Mouse (Mus musculus) bone marrow macrophage, adult 2 months (primary cell): ENCODE results near the gene Fbrs. TPM values are rescaled to one million over a fixed set of nuclear protein-coding genes. Genes with fewer than 3 reads are reported as not detected.
"Not testable (repeated sequence)": the region's sequence is repeated elsewhere in the genome, so short reads cannot be mapped to it uniquely, and the experiment has no call there.

ENCODE experiments used
- H3K27ac ChIP-seq: 2 replicates; pipeline ENCODE4 v1.5.1; 2012; ENCODE audit warnings: low read depth, low read length; ENCODE audit not compliant: insufficient read depth
- H3K4me1 ChIP-seq: 2 replicates; pipeline ENCODE4 v1.6.1; 2012; ENCODE audit warnings: low read length; ENCODE audit not compliant: control insufficient read depth, insufficient read depth
- H3K4me3 ChIP-seq: 2 replicates; pipeline ENCODE4 v1.5.1; 2012; ENCODE audit warnings: mild to moderate bottlenecking, low read length, moderate library complexity; ENCODE audit not compliant: insufficient read depth
- CTCF ChIP-seq: IDR thresholded peaks from 2 replicates; pipeline ENCODE4 v1.5.1; 2012; ENCODE audit warnings: low read depth, mild to moderate bottlenecking, low read length, moderate library complexity
- POLR2A ChIP-seq: IDR thresholded peaks from 2 replicates; pipeline ENCODE4 v1.6.1; 2012; ENCODE audit warnings: mild to moderate bottlenecking, low read depth, low read length, borderline replicate concordance
- polyA plus RNA-seq: library from polyadenylated mRNA; stranded (reverse); fragments of >200 nt; gene quantifications from 2 replicates; pipeline ENCODE4 v1.2.4, GENCODE M21; 2012; ENCODE audit not compliant: missing spikeins, insufficient read depth, insufficient read length

Gene Fbrs
- polyA plus RNA-seq, 1 experiment = 134 TPM

GRCm38 (mm10) chr7:127475186-127475740, 3.7 kb upstream of the Fbrs start:
- no peak overlapping the region for H3K27ac ChIP-seq
- H3K4me3 ChIP-seq = no peak overlapping the region
- TF ChIP-seq CTCF (no peak), POLR2A (no peak)
- peaks cover 8% of the 10 kb centered on the region for H3K4me1 ChIP-seq

GRCm38 (mm10) chr7:127476336-127476735, 2.7 kb upstream of the Fbrs start:
- Histone ChIP-seq H3K27ac (no peak overlapping the region), H3K4me1 (peaks cover 12% of the 10 kb centered on the region), H3K4me3 (no peak overlapping the region)
- no peak for TF ChIP-seq CTCF

GRCm38 (mm10) chr7:127476855-127477254, 2.1 kb upstream of the Fbrs start:
- Histone ChIP-seq H3K4me1 (peaks cover 16% of the 10 kb centered on the region), H3K4me3 (peak overlapping the region; percentile 64), H3K27ac (peak overlapping the region; percentile 80)
- no peak for TF ChIP-seq CTCF
- TF ChIP-seq POLR2A = no peak

GRCm38 (mm10) chr7:127477687-127478634, 1.0 kb upstream of the Fbrs start:
- TF ChIP-seq CTCF (no peak), POLR2A (no peak)
- peak overlapping the region; percentile 69 for H3K4me3 ChIP-seq
- H3K27ac ChIP-seq = peak overlapping the region; percentile 95
- H3K4me1 ChIP-seq = peaks cover 21% of the 10 kb centered on the region

GRCm38 (mm10) chr7:127479318-127480225, 573 bp downstream of the Fbrs start:
- TF ChIP-seq CTCF (no peak), POLR2A (no peak)
- Histone ChIP-seq H3K4me1 (peaks cover 22% of the 10 kb centered on the region), H3K27ac (peak overlapping the region; percentile 95), H3K4me3 (peak overlapping the region; percentile 69)

- H3K27ac ChIP-seq = peak overlapping the region; percentile 95
These were observed 1.3 kb downstream of the Fbrs start for GRCm38 (mm10) chr7:127480321-127480720.

GRCm38 (mm10) chr7:127485416-127485815, 6.4 kb downstream of the Fbrs start:
- Histone ChIP-seq H3K27ac (no peak overlapping the region), H3K4me1 (peaks cover 19% of the 10 kb centered on the region), H3K4me3 (no peak overlapping the region)
- TF ChIP-seq POLR2A = no peak
- TF ChIP-seq CTCF = no peak

More at GRCm38 (mm10) chr7:127480321-127480720, 1.3 kb downstream of the Fbrs start:
- peak overlapping the region; percentile 69 for H3K4me3 ChIP-seq
- H3K4me1 ChIP-seq = peaks cover 22% of the 10 kb centered on the region
- no peak for TF ChIP-seq POLR2A
- TF ChIP-seq CTCF = no peak

- H3K4me3 ChIP-seq, H3K4me1 ChIP-seq, H3K27ac ChIP-seq: not testable (repeated sequence)
These were observed 9.4 kb downstream of the Fbrs start for GRCm38 (mm10) chr7:127488364-127488763.

GRCm38 (mm10) chr7:127489982-127490381, 11.0 kb downstream of the Fbrs start:
- TF ChIP-seq CTCF (no peak), POLR2A (no peak)
- Histone ChIP-seq H3K4me3 (no peak overlapping the region), H3K4me1 (no peaks in the 10 kb centered on the region), H3K27ac (no peak overlapping the region)
